Mouse (Mus musculus) stomach, embryonic 16.5 days (tissue): ENCODE measurements around the gene Ndufs2. TPM values are rescaled to one million over a fixed set of nuclear protein-coding genes. Genes with fewer than 3 reads are reported as not detected.

ENCODE experiments used
- ATAC-seq: fragments of 200-750 bp; cut with Nextera tagmentation; 2 replicates; pipeline ENCODE4 v1.8.0; 2017; ENCODE audit warnings: moderate number of reproducible peaks, moderate TSS enrichment; ENCODE audit not compliant: insufficient read depth, low FRiP score
- H3K27ac ChIP-seq: fragments of 300-500 bp; sonication (generic); 2 replicates; pipeline ENCODE4 v1.5.1; 2014; ENCODE audit warnings: low read length
- H3K27me3 ChIP-seq: fragments of 300-500 bp; sonication (generic); 2 replicates; pipeline ENCODE4 v1.6.1; 2014; ENCODE audit warnings: low read length, control low read depth, mixed read lengths; ENCODE audit not compliant: control insufficient read depth, insufficient read depth
- H3K36me3 ChIP-seq: fragments of 300-500 bp; sonication (generic); 2 replicates; pipeline ENCODE4 v1.6.1; 2014; ENCODE audit warnings: low read length; ENCODE audit not compliant: control insufficient read depth, insufficient read depth
- H3K4me1 ChIP-seq: fragments of 300-500 bp; sonication (generic); 2 replicates; pipeline ENCODE4 v1.6.1; 2014; ENCODE audit warnings: low read length, control low read depth, mixed read lengths; ENCODE audit not compliant: control insufficient read depth, insufficient read depth
- H3K4me2 ChIP-seq: fragments of 300-500 bp; sonication (generic); 2 replicates; pipeline ENCODE4 v1.6.1; 2014; ENCODE audit warnings: low read depth, low read length, mixed read lengths
- H3K4me3 ChIP-seq: fragments of 300-500 bp; sonication (generic); replicated peaks from 2 replicates; pipeline ENCODE4 v1.5.1; 2014; ENCODE audit warnings: mild to moderate bottlenecking, low read length
- H3K9ac ChIP-seq: fragments of 300-500 bp; sonication (generic); 2 replicates; pipeline ENCODE4 v1.6.1; 2014; ENCODE audit warnings: low read length
- H3K9me3 ChIP-seq: fragments of 300-500 bp; sonication (generic); replicated peaks from 2 replicates; pipeline ENCODE4 v1.6.1; 2016; ENCODE audit warnings: low read length, control low read depth; ENCODE audit not compliant: control insufficient read depth
- WGBS: fragments of 180-500 bp; shearing (Covaris S2); extraction: QIAGEN DNeasy Blood & Tissue Kit; methylation state at CpG from one replicate; pipeline ENCODE4 v1.1.7; 2014; 5-methylcytosine and 5-hydroxymethylcytosine counted together
- polyA plus RNA-seq: library from polyadenylated mRNA; unstranded; fragments of >200 nt; fragmentation: Nextera tagmentation; extraction: Ambion mirVana; gene quantifications from 2 replicates; pipeline ENCODE4 v1.2.1, GENCODE M21; 2015

Gene Ndufs2
- polyA plus RNA-seq, 1 experiment from 2014 or later = 260 TPM

GRCm38 (mm10) chr1:171232348-171232747, 18.8 kb downstream of the Ndufs2 start:
- 82% methylated on average over 5 of the region's 5 CpGs for WGBS
- Histone ChIP-seq H3K27ac (no peak overlapping the region), H3K9ac (no peak overlapping the region), H3K4me2 (no peak overlapping the region), H3K36me3 (peaks cover 23% of the 10 kb centered on the region), H3K9me3 (no peaks in the 10 kb centered on the region), H3K4me3 (no peak overlapping the region), H3K27me3 (no peaks in the 10 kb centered on the region), H3K4me1 (no peaks in the 10 kb centered on the region)
- ATAC-seq = no peak

GRCm38 (mm10) chr1:171231844-171232243, 19.3 kb downstream of the Ndufs2 start:
- ATAC-seq = no peak
- no peaks in the 10 kb centered on the region for H3K9me3 ChIP-seq
- 80% methylated on average over 4 of the region's 4 CpGs for WGBS
- H3K27ac ChIP-seq = no peak overlapping the region
- no peaks in the 10 kb centered on the region for H3K4me1 ChIP-seq
- no peak overlapping the region for H3K4me2 ChIP-seq
- H3K27me3 ChIP-seq = no peaks in the 10 kb centered on the region
- H3K4me3 ChIP-seq = no peak overlapping the region
- no peak overlapping the region for H3K9ac ChIP-seq
- peaks cover 20% of the 10 kb centered on the region for H3K36me3 ChIP-seq

GRCm38 (mm10) chr1:171230215-171230614, 21.0 kb downstream of the Ndufs2 start:
- ATAC-seq = no peak

GRCm38 (mm10) chr1:171229750-171230149, 21.4 kb downstream of the Ndufs2 start:
- H3K4me2 ChIP-seq = no peak overlapping the region
- no peak overlapping the region for H3K27ac ChIP-seq
- no peaks in the 10 kb centered on the region for H3K4me1 ChIP-seq
- no peak overlapping the region for H3K4me3 ChIP-seq
- H3K27me3 ChIP-seq = no peaks in the 10 kb centered on the region
- WGBS = 67% methylated on average over 6 of the region's 6 CpGs
- no peak overlapping the region for H3K9ac ChIP-seq
- no peaks in the 10 kb centered on the region for H3K9me3 ChIP-seq
- no peak for ATAC-seq
- H3K36me3 ChIP-seq = 0 out of 2 replicates have a peak, but pooled peaks cover 7% of the 10 kb centered on the region

More at GRCm38 (mm10) chr1:171230215-171230614, 21.0 kb downstream of the Ndufs2 start:
- Histone ChIP-seq H3K9me3 (no peaks in the 10 kb centered on the region), H3K4me2 (no peak overlapping the region), H3K4me3 (no peak overlapping the region), H3K9ac (no peak overlapping the region), H3K4me1 (no peaks in the 10 kb centered on the region), H3K36me3 (0 out of 2 replicates have a peak, but pooled peaks cover 12% of the 10 kb centered on the region), H3K27me3 (no peaks in the 10 kb centered on the region), H3K27ac (no peak overlapping the region)
- WGBS = 64% methylated on average over 3 of the region's 3 CpGs

- Histone ChIP-seq H3K27ac (no peak overlapping the region), H3K36me3 (no peaks in the 10 kb centered on the region), H3K27me3 (no peaks in the 10 kb centered on the region), H3K4me2 (no peak overlapping the region), H3K4me1 (0 out of 2 replicates have a peak, but pooled peaks cover 4% of the 10 kb centered on the region), H3K9ac (no peak overlapping the region), H3K4me3 (no peak overlapping the region), H3K9me3 (no peaks in the 10 kb centered on the region)
- 74% methylated on average over 1 of the region's 1 CpGs for WGBS
- ATAC-seq = no peak
Observed at GRCm38 (mm10) chr1:171227879-171228278, 23.3 kb downstream of the Ndufs2 start.

- Histone ChIP-seq H3K27me3 (no peaks in the 10 kb centered on the region), H3K4me3 (no peak overlapping the region), H3K4me2 (no peak overlapping the region), H3K36me3 (no peaks in the 10 kb centered on the region), H3K9me3 (no peaks in the 10 kb centered on the region), H3K27ac (no peak overlapping the region), H3K9ac (no peak overlapping the region), H3K4me1 (0 out of 2 replicates have a peak, but pooled peaks cover 6% of the 10 kb centered on the region)
- WGBS = 59% methylated on average over 4 of the region's 4 CpGs
- no peak for ATAC-seq
Observed at GRCm38 (mm10) chr1:171226780-171227179, 24.4 kb downstream of the Ndufs2 start.

GRCm38 (mm10) chr1:171224857-171225256, 26.3 kb downstream of the Ndufs2 start, which contains the start of gene Apoa2:
TSS of gene Apoa2 (plus strand) at chr1:171225054.
- Histone ChIP-seq H3K9me3 (no peaks in the 10 kb centered on the region), H3K27me3 (no peaks in the 10 kb centered on the region), H3K36me3 (no peaks in the 10 kb centered on the region), H3K4me1 (peaks cover 15% of the 10 kb centered on the region), H3K27ac (no peak within 1 kb of the TSS), H3K4me3 (no peak within 1 kb of the TSS), H3K9ac (no peak within 1 kb of the TSS), H3K4me2 (no peak within 1 kb of the TSS)
- WGBS = 68% methylated on average over 5 of the region's 5 CpGs
- no peak for ATAC-seq

GRCm38 (mm10) chr1:171223796-171224195, 27.4 kb downstream of the Ndufs2 start:
- Histone ChIP-seq H3K9me3 (no peaks in the 10 kb centered on the region), H3K27ac (no peak overlapping the region), H3K27me3 (no peaks in the 10 kb centered on the region), H3K9ac (no peak overlapping the region), H3K4me3 (no peak overlapping the region), H3K36me3 (peaks cover 4% of the 10 kb centered on the region; the same call in 1 of the 2 replicates), H3K4me2 (no peak overlapping the region), H3K4me1 (peaks cover 15% of the 10 kb centered on the region)
- WGBS = 69% methylated on average over 2 of the region's 2 CpGs
- no peak for ATAC-seq

- peak overlapping the region; percentile 72 for H3K9ac ChIP-seq
- H3K4me1 ChIP-seq = peaks cover 15% of the 10 kb centered on the region
- no peaks in the 10 kb centered on the region for H3K27me3 ChIP-seq
- peaks cover 10% of the 10 kb centered on the region; the same call in 1 of the 2 replicates for H3K36me3 ChIP-seq
- peak overlapping the region; percentile 77 for H3K27ac ChIP-seq
- no peak for ATAC-seq
- whole genome bisulfite sequencing = 73% methylated on average over 6 of the region's 6 CpGs
- H3K4me3 ChIP-seq = peak overlapping the region; percentile 65
- peak overlapping the region; percentile 53 for H3K4me2 ChIP-seq
- no peaks in the 10 kb centered on the region for H3K9me3 ChIP-seq
Observed at GRCm38 (mm10) chr1:171223168-171223567, 28.0 kb downstream of the Ndufs2 start.
